Mouse (Mus musculus) liver, embryonic 11.5 days (tissue): ENCODE measurements at regions not wholly inside any gene's neighbourhood (a gene's known extent, or its start where the extent isn't known, plus 50 kb on each side); places are given as distances from the start of the nearest gene placed in this dataset.
"Not testable (repeated sequence)": the region's sequence is repeated elsewhere in the genome, so short reads cannot be mapped to it uniquely, and the experiment has no call there.

Experiments
- ATAC-seq: fragments of 200-750 bp; cut with Nextera tagmentation; replicated peaks from 2 replicates; pipeline ENCODE4 v1.8.0; 2017; ENCODE audit warnings: moderate number of reproducible peaks, mild to moderate bottlenecking, moderate TSS enrichment, moderate library complexity; ENCODE audit not compliant: low FRiP score
- DNase-seq: peaks from one replicate; pipeline ENCODE4 v3.0.0-alpha.2; 2017; ENCODE audit warnings: low spot score
- H3K27ac ChIP-seq: fragments of 300-500 bp; sonication (generic); 2 replicates; pipeline ENCODE4 v1.5.1; 2014; ENCODE audit warnings: mild to moderate bottlenecking, low read depth, low read length, control low read depth
- H3K27me3 ChIP-seq: fragments of 300-500 bp; sonication (generic); replicated peaks from 2 replicates; pipeline ENCODE4 v1.6.1; 2014; ENCODE audit warnings: low read length, mixed read lengths; ENCODE audit not compliant: control insufficient read depth, insufficient read depth
- H3K36me3 ChIP-seq: fragments of 300-500 bp; sonication (generic); 2 replicates; pipeline ENCODE4 v1.6.1; 2014; ENCODE audit warnings: mild to moderate bottlenecking, low read length, moderate library complexity, mixed read lengths; ENCODE audit not compliant: control insufficient read depth, insufficient read depth
- H3K4me1 ChIP-seq: fragments of 300-500 bp; sonication (generic); replicated peaks from 2 replicates; pipeline ENCODE4 v1.6.1; 2014; ENCODE audit warnings: low read length, mixed read lengths; ENCODE audit not compliant: control insufficient read depth, insufficient read depth
- H3K4me2 ChIP-seq: fragments of 300-500 bp; sonication (generic); 2 replicates; pipeline ENCODE4 v1.6.1; 2014; ENCODE audit warnings: mild to moderate bottlenecking, control low read depth, moderate library complexity
- H3K4me3 ChIP-seq: fragments of 300-500 bp; sonication (generic); 2 replicates; pipeline ENCODE4 v1.5.1; 2014; ENCODE audit warnings: low read depth, low read length, control low read depth
- H3K9ac ChIP-seq: fragments of 300-500 bp; sonication (generic); 2 replicates; pipeline ENCODE4 v1.6.1; 2014; ENCODE audit warnings: low read depth, low read length, control low read depth
- H3K9me3 ChIP-seq: fragments of 300-500 bp; sonication (generic); 2 replicates; pipeline ENCODE4 v1.6.1; 2016; ENCODE audit warnings: low read length, inconsistent platforms, mixed read lengths; ENCODE audit not compliant: control insufficient read depth
- WGBS: fragments of 180-500 bp; shearing (Covaris S2); extraction: QIAGEN DNeasy Blood & Tissue Kit; methylation state at CpG from one replicate; pipeline ENCODE4 v1.1.7; 2014; 5-methylcytosine and 5-hydroxymethylcytosine counted together

- H3K4me2 ChIP-seq, H3K4me1 ChIP-seq, H3K27ac ChIP-seq, H3K9me3 ChIP-seq, H3K36me3 ChIP-seq, H3K9ac ChIP-seq, DNase-seq, ATAC-seq, H3K27me3 ChIP-seq, H3K4me3 ChIP-seq: not testable (repeated sequence)
- 67% methylated on average over 4 of the region's 4 CpGs for WGBS
Measured at GRCm38 (mm10) chr4:143029813-143030212, 183.0 kb downstream of the Prdm2 start.

GRCm38 (mm10) chr4:143027292-143027691 lies 185.5 kb downstream of the Prdm2 start:
- no peak overlapping the region for H3K4me2 ChIP-seq
- H3K9ac ChIP-seq = no peak overlapping the region
- ATAC-seq = no peak; the same call in 1 of the 2 replicates
- no peak for DNase-seq
- H3K4me3 ChIP-seq = no peak overlapping the region
- no peaks in the 10 kb centered on the region for H3K4me1 ChIP-seq
- H3K27ac ChIP-seq = no peak overlapping the region
- H3K9me3 ChIP-seq = no peaks in the 10 kb centered on the region
- no peaks in the 10 kb centered on the region for H3K27me3 ChIP-seq
- H3K36me3 ChIP-seq = no peaks in the 10 kb centered on the region
- 12% methylated on average over 5 of the region's 5 CpGs for WGBS

GRCm38 (mm10) chr4:143021242-143021881 lies 191.4 kb downstream of the Prdm2 start:
- Histone ChIP-seq H3K36me3 (no peaks in the 10 kb centered on the region), H3K4me2 (no peak overlapping the region), H3K9me3 (no peaks in the 10 kb centered on the region), H3K27me3 (0 out of 2 replicates have a peak, but pooled peaks cover 2% of the 10 kb centered on the region), H3K4me1 (no peaks in the 10 kb centered on the region), H3K27ac (no peak overlapping the region), H3K9ac (no peak overlapping the region), H3K4me3 (no peak overlapping the region)
- DNase-seq = no peak
- WGBS = 41% methylated on average over 10 of the region's 10 CpGs
- 0 out of 2 replicates have a peak, but pooled peaks have one; percentile 20 for ATAC-seq

GRCm38 (mm10) chr4:143020658-143021057 lies 192.1 kb downstream of the Prdm2 start:
- Histone ChIP-seq H3K4me2 (no peak overlapping the region), H3K27me3 (0 out of 2 replicates have a peak, but pooled peaks cover 2% of the 10 kb centered on the region), H3K9ac (no peak overlapping the region), H3K36me3 (no peaks in the 10 kb centered on the region), H3K27ac (no peak overlapping the region), H3K9me3 (no peaks in the 10 kb centered on the region), H3K4me3 (no peak overlapping the region), H3K4me1 (no peaks in the 10 kb centered on the region)
- no peak for ATAC-seq
- 71% methylated on average over 4 of the region's 4 CpGs for WGBS
- DNase-seq = no peak

- no peak overlapping the region for H3K27ac ChIP-seq
- ATAC-seq = no peak
- no peaks in the 10 kb centered on the region for H3K9me3 ChIP-seq
- DNase-seq = no peak
- H3K4me2 ChIP-seq = no peak overlapping the region
- no peaks in the 10 kb centered on the region for H3K27me3 ChIP-seq
- no peaks in the 10 kb centered on the region for H3K4me1 ChIP-seq
- no peak overlapping the region for H3K4me3 ChIP-seq
- no peaks in the 10 kb centered on the region for H3K36me3 ChIP-seq
- 83% methylated on average over 8 of the region's 8 CpGs for WGBS
- H3K9ac ChIP-seq = no peak overlapping the region
Measured at GRCm38 (mm10) chr4:143012900-143013299, 199.9 kb downstream of the Prdm2 start.

- no peak overlapping the region for H3K27ac ChIP-seq
- no peak overlapping the region for H3K4me2 ChIP-seq
- WGBS = 39% methylated on average over 13 of the region's 13 CpGs
Measured at GRCm38 (mm10) chr4:143001961-143002360, 210.8 kb downstream of the Prdm2 start.

GRCm38 (mm10) chr4:143001486-143001885 lies 211.3 kb downstream of the Prdm2 start:
- Histone ChIP-seq H3K27me3 (no peaks in the 10 kb centered on the region; the same call in 1 of the 2 replicates), H3K36me3 (no peaks in the 10 kb centered on the region), H3K9me3 (no peaks in the 10 kb centered on the region), H3K9ac (no peak overlapping the region), H3K4me2 (no peak overlapping the region), H3K4me1 (no peaks in the 10 kb centered on the region), H3K4me3 (no peak overlapping the region), H3K27ac (no peak overlapping the region)
- no peak for ATAC-seq
- WGBS = 67% methylated on average over 5 of the region's 5 CpGs
- DNase-seq = no peak

More at GRCm38 (mm10) chr4:143001961-143002360, 210.8 kb downstream of the Prdm2 start:
- no peak overlapping the region for H3K4me3 ChIP-seq
- no peaks in the 10 kb centered on the region for H3K36me3 ChIP-seq
- H3K9me3 ChIP-seq = no peaks in the 10 kb centered on the region
- DNase-seq = no peak
- H3K9ac ChIP-seq = no peak overlapping the region
- H3K4me1 ChIP-seq = no peaks in the 10 kb centered on the region
- no peak for ATAC-seq
- no peaks in the 10 kb centered on the region; the same call in 1 of the 2 replicates for H3K27me3 ChIP-seq

- WGBS = 61% methylated on average over 4 of the region's 4 CpGs
- H3K4me1 ChIP-seq = no peaks in the 10 kb centered on the region
Measured at GRCm38 (mm10) chr4:142996406-142996805, 216.4 kb downstream of the Prdm2 start.

GRCm38 (mm10) chr4:142991401-142991800 lies 221.4 kb downstream of the Prdm2 start:
- Histone ChIP-seq H3K27me3 (no peaks in the 10 kb centered on the region), H3K4me3 (no peak overlapping the region), H3K4me1 (no peaks in the 10 kb centered on the region), H3K9me3 (no peaks in the 10 kb centered on the region), H3K36me3 (no peaks in the 10 kb centered on the region), H3K9ac (no peak overlapping the region), H3K27ac (no peak overlapping the region), H3K4me2 (no peak overlapping the region)
- ATAC-seq (no peak), DNase-seq (no peak)
- 48% methylated on average over 4 of the region's 4 CpGs for WGBS

More at GRCm38 (mm10) chr4:142996406-142996805, 216.4 kb downstream of the Prdm2 start:
- Histone ChIP-seq H3K4me2 (no peak overlapping the region), H3K36me3 (no peaks in the 10 kb centered on the region), H3K27ac (no peak overlapping the region), H3K4me3 (no peak overlapping the region), H3K27me3 (no peaks in the 10 kb centered on the region), H3K9ac (no peak overlapping the region), H3K9me3 (no peaks in the 10 kb centered on the region)
- DNase-seq (no peak), ATAC-seq (no peak)
